Mouse (Mus musculus) adrenal gland, adult 2 months (tissue): ENCODE measurements around the gene Gtse1. TPM values are rescaled to one million over a fixed set of nuclear protein-coding genes. Genes with fewer than 3 reads are reported as not detected.

Experiments used
- polyA plus RNA-seq: library from polyadenylated mRNA; depleted of rRNA; stranded (reverse); fragments of >200 nt; gene quantifications from 2 replicates; pipeline ENCODE4 v1.2.3, GENCODE M21; 2012; rRNA removed
- total RNA-seq, 2 experiments: library from RNA; stranded (reverse); gene quantifications; 2 replicates each; pipeline ENCODE4 v1.2.3; 2021

Gene Gtse1
- total and polyA plus RNA-seq, 3 experiments = 0.66 to 2.9 (median 1.1) TPM

Other genes with a start within 250 kb of the Gtse1 start
- 10 to 100 TPM; 37.2 to 48.9 TPM for gene Ppara, start 124.8 kb upstream of the Gtse1 start, total RNA-seq
- gene Ppara, start 124.8 kb upstream of the Gtse1 start, polyA plus RNA-seq = 6.3 and 8.5 TPM in 2 replicates
- gene Cdpf1, start 48.0 kb upstream of the Gtse1 start, total RNA-seq = 10 to 100 TPM; 22.5 to 23.5 TPM
- gene Cdpf1, start 48.0 kb upstream of the Gtse1 start, polyA plus RNA-seq = 55.7 and 56.0 TPM in 2 replicates
- under 1 TPM; 0.20 to 0.69 TPM for gene Pkdrej, start 38.0 kb upstream of the Gtse1 start, total RNA-seq
- gene Pkdrej, start 38.0 kb upstream of the Gtse1 start, polyA plus RNA-seq = 0.08 and 0.11 TPM in 2 replicates
- gene Ttc38, start 27.4 kb upstream of the Gtse1 start, total RNA-seq = 10 to 100 TPM; 17.0 to 18.9 TPM
- 6.5 and 10.6 TPM in 2 replicates for gene Ttc38, start 27.4 kb upstream of the Gtse1 start, polyA plus RNA-seq
- 10 to 100 TPM; 19.8 to 27.6 TPM for gene Trmu, start 19.6 kb downstream of the Gtse1 start, total RNA-seq
- 9.8 and 16.1 TPM in 2 replicates for gene Trmu, start 19.6 kb downstream of the Gtse1 start, polyA plus RNA-seq
- gene Celsr1, start 174.0 kb downstream of the Gtse1 start, total RNA-seq = 1 to 10 TPM; 4.7 to 7.7 TPM
- gene Celsr1, start 174.0 kb downstream of the Gtse1 start, polyA plus RNA-seq = 1.2 and 1.8 TPM in 2 replicates
- 10 to 100 TPM; 13.8 to 19.5 TPM for gene Gramd4, start 197.9 kb downstream of the Gtse1 start, total RNA-seq
- 10.5 and 11.3 TPM in 2 replicates for gene Gramd4, start 197.9 kb downstream of the Gtse1 start, polyA plus RNA-seq